Mouse (Mus musculus) bone marrow, adult 2 months (tissue): ENCODE results near the gene Duxbl2.
"Not testable (repeated sequence)": the region's sequence is repeated elsewhere in the genome, so short reads cannot be mapped to it uniquely, and the experiment has no call there.

ENCODE experiments used
- CTCF ChIP-seq: fragments of 200-500 bp; IDR thresholded peaks from 2 replicates; pipeline ENCODE4 v1.5.1; 2011; ENCODE audit warnings: low read length, control low read depth; ENCODE audit not compliant: control insufficient read depth, insufficient read depth
- POLR2A ChIP-seq: fragments of 200-500 bp; IDR thresholded peaks from 2 replicates; pipeline ENCODE4 v1.6.1; 2011; ENCODE audit warnings: low read depth, mild to moderate bottlenecking, control low read depth, low read length, borderline replicate concordance; ENCODE audit not compliant: control insufficient read depth

- not testable (repeated sequence) for TF ChIP-seq CTCF, POLR2A
Measured at GRCm38 (mm10) chr14:26156032-26156431, 37.9 kb downstream of the Duxbl2 start.
